Mouse (Mus musculus) spleen, adult 18-20 months (tissue): ENCODE results near the gene H2-K1.

Source experiments
- DNase-seq, 2 experiments: peaks; one replicate each; pipeline ENCODE4 v3.0.0; 2022; ENCODE audit warnings: mixed read lengths in 2 of 2

The H2-K1 gene

GRCm38 (mm10) chr17:34000150-34000537, at the start of gene H2-K1:
Gene H2-K1 (minus strand): TSS chr17:34000347.
- DNase-seq: peak; percentile 95

GRCm38 (mm10) chr17:34047404-34048050, 47.4 kb upstream of the H2-K1 start:
- no peak for DNase-seq

GRCm38 (mm10) chr17:34045941-34046340, 45.8 kb upstream of the H2-K1 start:
- no peak for DNase-seq

DNA sequence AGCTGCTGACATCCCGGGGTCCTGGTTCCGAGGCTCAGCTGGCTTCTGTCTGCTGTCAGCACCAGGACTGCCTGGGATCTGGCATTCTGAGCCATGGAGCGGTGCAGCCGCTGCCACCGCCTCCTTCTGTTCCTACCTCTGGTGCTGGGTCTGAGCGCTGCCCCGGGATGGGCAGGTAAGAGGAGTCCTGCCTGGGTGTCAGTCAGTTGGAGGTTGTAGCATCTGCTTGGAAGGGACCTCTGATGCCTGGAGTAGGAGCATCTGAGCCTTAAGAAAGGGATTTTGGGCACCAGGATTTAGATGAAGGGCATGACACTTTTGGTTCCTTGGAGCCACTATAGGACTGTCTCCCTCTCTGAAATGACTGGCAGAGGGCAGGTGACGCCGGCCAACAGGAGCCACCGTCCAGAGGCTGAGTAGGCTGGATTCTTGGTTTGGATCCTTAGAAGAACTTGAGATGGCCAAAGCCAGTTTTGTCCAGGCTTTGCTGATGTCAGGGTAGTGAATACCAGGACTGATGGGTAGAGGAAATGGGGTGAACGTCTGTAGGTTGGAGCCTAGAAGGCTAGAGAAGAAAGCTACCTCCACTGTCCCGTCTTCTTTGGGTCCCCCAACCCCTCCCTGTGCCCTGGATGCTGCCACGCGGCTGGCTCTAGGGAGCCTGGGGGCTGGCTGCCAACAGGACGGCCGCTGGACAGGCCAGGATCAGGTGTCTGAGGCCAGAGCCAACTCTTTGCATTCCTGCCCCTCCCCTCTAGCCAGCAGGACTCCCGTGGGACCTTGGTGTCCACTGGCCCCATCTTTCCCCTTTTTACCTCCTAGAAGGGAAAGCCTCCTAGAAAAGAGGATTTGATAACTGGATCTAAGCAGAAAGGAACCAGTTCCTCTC, 39.7 kb upstream of the H2-K1 start:
- no peak for DNase-seq

DNA sequence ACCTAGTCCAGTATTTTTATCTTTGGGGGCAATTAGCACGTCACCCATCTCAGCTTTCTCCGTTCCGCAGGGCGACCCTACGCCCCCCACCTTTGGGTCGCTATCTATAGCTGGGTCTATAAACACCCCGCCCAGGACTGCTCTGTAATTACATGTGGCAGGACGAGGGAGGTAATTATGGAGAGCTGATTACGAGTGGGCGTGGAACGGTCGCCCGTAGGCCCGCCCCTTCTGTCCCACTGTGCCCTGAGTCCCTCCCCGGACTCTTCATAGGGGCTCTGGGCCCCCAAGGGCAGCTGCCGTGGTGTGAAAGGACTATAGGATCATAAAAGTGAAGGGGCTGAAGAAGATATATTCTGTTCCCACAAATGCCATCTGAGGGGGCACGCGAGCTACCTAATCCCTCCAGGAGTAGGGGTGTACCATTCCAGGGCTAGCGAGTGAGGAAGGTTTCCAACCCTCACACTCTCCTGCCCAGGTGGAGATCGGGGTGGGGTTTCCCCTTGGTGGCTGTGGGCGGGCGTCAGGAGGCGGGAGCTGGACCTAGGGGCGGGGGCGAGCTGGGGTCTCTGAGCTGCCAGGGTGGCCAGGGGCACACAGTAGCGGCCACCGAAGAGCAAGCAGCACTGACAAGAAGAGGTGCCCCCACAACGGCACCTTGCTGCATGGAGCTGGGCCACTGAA, 38.9 kb upstream of the H2-K1 start, which contains the start of gene Col11a2:
Gene Col11a2, plus strand, starts transcription at position 560 of the 684 bp plus-strand sequence.
- no peak for DNase-seq

DNA sequence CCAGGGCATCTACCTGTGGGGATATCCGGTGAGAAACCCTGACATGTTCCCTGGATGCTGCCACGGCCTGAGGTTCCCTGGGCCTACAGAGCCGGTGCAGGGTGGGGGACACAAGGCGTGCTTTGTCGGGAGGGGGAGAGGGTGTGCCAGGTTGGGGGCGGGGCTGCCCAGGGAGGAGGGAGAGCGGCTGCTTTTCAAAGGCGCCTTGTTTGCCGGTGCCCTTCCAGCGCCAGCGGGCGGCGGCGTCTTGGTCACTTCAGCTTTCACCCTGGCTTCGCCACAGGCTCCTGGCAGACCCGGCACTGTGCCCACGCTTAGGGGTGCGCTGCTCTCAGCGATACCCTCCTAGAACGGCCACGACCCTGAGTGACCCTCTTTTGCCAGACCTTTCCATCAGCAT, 38.3 kb upstream of the H2-K1 start:
- DNase-seq: no peak

DNA sequence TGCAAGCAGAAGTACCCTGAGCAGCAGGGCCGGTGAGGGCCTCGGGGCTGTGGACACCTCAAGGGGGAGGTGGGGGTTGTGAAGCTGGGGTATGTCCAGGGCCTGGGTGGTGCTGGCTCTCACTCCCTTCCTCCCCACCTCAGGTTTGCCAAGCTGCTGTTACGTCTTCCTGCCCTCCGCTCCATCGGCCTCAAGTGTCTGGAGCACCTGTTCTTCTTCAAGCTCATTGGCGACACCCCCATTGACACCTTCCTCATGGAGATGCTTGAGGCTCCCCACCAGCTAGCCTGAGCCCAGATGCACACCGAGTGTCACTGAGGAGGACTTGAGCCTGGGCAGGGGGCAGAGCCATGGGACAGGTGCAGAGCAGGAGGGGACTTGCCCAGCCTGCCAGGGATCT, 37.1 kb upstream of the H2-K1 start:
- no peak for DNase-seq

DNA sequence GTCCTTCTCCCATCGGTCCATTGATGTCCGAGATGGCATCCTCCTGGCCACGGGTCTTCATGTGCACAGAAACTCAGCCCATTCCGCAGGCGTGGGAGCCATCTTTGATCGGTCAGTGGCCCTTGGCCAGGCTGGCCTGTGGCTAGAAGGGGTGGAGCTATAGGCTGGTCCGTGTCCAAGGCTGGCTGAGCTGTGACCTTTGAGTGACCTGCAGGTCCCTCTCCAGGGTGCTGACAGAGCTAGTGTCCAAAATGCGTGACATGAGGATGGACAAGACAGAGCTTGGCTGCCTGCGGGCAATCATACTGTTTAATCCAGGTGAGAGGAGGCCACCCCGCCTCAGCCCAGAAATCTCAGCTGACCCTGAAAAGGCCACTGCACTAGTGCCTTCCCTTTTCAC, 36.5 kb upstream of the H2-K1 start:
- DNase-seq: no peak

GRCm38 (mm10) chr17:34035517-34035916, 35.4 kb upstream of the H2-K1 start:
- DNase-seq: peak in 1 of 2 experiments; percentile 5

GRCm38 (mm10) chr17:34034064-34034463, 33.9 kb upstream of the H2-K1 start:
- peak; percentile 45 to 71 for DNase-seq

DNA sequence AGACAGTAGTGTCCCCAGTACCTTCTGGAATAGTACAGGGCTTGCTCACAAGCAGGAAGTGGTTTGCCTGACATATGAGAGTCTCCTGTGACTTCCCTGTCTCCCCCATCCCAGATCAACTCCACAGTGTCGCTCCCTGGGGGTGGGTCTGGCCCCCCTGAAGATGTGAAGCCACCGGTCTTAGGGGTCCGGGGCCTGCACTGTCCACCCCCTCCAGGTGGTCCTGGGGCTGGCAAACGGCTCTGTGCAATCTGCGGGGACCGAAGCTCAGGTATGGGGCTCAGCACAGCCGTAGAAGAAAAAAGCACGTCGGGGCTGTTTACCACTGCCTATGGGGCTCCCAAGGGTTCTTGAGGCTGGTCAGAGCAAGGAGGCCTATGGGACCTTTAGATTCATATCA, 33.3 kb upstream of the H2-K1 start:
- peak in 1 of 2 experiments; percentile 25 for DNase-seq

DNA sequence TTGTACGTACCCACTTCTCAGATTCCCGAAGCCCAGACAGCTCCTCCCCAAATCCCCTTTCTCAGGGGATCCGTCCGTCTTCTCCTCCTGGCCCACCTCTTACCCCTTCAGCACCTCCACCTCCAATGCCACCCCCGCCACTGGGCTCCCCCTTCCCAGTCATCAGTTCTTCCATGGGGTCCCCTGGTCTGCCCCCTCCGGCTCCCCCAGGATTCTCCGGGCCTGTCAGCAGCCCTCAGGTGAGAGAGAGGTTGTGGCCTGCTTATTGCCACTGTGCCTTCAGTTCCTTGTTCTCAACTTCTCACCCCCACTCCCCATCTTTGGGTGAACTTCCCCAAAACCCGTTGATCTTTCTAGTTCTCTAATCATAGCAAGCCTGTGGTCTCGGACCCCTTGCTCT, 32.7 kb upstream of the H2-K1 start:
- DNase-seq: peak in 1 of 2 experiments; percentile 40

DNA sequence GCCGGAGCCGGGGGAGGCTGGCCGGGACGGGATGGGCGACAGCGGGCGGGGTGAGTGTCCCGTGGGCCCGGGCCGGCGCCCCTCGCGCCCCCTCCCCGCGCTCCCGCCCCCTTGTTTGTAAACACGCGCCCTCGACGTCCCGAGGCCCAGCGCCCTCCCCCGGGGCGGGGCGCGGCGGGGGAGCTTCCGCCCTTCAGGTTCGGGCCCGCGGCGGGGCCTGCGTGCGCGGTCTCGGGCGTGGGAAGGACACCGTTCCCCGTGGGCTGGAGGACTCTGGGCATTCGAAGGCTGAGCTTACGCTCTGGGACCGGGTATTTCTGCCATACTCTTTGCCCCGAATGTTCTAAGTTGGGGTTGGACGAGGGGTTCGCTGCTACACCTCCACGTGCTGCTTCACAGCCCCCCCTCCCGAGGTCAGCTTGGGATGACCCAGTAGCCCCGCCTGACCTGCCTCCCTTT, 32.1 kb upstream of the H2-K1 start:
- peak; percentile 67 to 76 for DNase-seq

- DNase-seq: peak; percentile 97 to 98
These were observed 31.5 kb upstream of the H2-K1 start, which contains the start of the genes Slc39a7 and Rxrb for GRCm38 (mm10) chr17:34031465-34032173. Gene Slc39a7 (minus strand): TSS chr17:34031682. Gene Rxrb (plus strand): TSS chr17:34031812.

- DNase-seq: no peak
These were observed 30.7 kb upstream of the H2-K1 start for GRCm38 (mm10) chr17:34030861-34031326.

DNA sequence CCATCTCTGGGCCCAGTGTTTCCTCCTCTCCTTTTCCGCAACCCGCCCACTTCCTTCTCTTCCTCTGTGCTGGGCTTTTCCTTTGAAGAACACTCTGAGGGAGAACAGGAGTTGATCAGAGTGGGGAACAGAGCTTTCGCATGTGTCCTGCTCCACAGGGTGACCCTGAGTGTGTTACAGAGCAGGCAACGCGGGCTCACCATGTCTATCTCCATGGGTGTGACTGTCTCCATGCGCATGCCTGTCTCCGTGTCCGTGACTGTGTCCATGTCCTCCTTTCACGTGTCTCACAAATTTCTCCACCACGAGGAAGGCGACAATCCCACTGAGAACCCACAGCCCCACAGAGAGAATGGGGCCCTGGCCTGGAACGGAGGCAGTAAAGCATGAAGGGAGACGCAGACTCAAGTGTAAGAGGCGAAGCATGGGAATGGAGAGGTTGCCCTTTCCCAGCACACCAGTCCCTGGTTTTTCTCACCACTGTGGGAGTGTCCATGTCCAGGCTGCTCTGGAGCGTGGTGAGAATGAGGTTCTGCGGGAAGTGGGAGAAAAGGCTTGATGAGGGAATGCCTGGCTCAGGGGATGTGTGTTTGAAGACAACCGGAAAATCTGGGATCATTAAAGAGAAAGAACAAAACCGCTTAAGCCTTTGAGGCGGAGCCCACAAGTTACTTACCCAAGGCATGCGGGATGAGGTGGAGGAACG, 29.9 kb upstream of the H2-K1 start:
- DNase-seq: no peak

GRCm38 (mm10) chr17:34029150-34029889, 29.2 kb upstream of the H2-K1 start:
- DNase-seq: no peak

DNA sequence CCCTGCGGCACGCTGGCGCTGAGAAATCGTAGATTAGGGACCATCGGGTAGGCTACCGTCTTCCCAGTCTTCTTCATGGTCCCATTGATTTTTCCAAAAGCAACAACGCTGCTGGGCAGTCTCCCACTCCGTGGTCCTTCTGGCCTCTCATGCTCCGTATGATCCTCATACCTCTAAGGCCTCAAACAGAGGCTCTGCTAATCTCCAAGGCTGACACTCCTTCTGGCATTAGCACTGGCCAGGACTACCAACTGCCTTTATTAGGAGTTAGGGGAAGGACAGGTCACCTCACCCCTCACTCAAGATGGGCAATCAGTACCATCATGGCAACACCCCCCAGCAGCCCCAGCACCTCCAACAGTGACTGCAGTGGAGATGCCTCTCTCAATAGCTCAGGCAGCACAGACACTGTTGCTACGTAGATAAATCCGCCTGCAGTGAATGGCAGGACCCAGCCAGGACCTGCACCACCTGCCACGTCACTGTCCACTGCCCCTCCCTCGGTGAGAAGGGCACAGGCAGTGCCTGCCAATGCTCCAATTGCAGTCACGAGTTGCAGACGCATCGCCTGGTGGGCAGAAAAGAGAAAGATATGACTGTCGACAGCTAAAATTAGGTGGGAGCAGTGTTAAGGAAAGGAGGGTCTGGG, 28.5 kb upstream of the H2-K1 start:
- DNase-seq: no peak

- DNase-seq: peak; percentile 88 to 93
These were observed 27.6 kb upstream of the H2-K1 start, which contains the start of gene H2-Ke6 for GRCm38 (mm10) chr17:34027656-34028223. Gene H2-Ke6 (minus strand): TSS chr17:34028060.
